Mouse (Mus musculus): Measurements from ENCODE around the gene Tcte3. TPM values are rescaled to one million over a fixed set of nuclear protein-coding genes. Genes with fewer than 3 reads are reported as not detected.
"Not testable (repeated sequence)": the region's sequence is repeated elsewhere in the genome, so short reads cannot be mapped to it uniquely, and the experiment has no call there.

Tcte3 gene
- 2.1 and 2.7 TPM in 2 replicates for polyA plus RNA-seq (2015; fragmentation: Nextera tagmentation; extraction: Ambion mirVana)

- DNase-seq (ENCODE audit: low spot score) = not testable (repeated sequence)
Observed at GRCm38 (mm10) chr17:15041175-15041729, at the start of gene Tcte3, which contains the start of the genes Ermard and Gm3448. TSS of gene Tcte3 (minus strand) at chr17:15041488. TSS of gene Ermard (plus strand) at chr17:15041208. TSS of gene Gm3448 (minus strand) at chr17:15041537.

- no peak for DNase-seq (ENCODE audit: low spot score)
Observed at GRCm38 (mm10) chr17:15088591-15089001, 47.3 kb upstream of the Tcte3 start.

GRCm38 (mm10) chr17:15088166-15088565 is 46.9 kb upstream of the Tcte3 start:
- DNase-seq (ENCODE audit: low spot score) = no peak

- DNase-seq (ENCODE audit: low spot score) = no peak
Observed at GRCm38 (mm10) chr17:15085006-15085405, 43.7 kb upstream of the Tcte3 start.

- DNase-seq (ENCODE audit: low spot score) = no peak
Observed at GRCm38 (mm10) chr17:15084226-15084848, 43.0 kb upstream of the Tcte3 start.

- DNase-seq (ENCODE audit: low spot score) = no peak
Observed at GRCm38 (mm10) chr17:15077536-15077935, 36.2 kb upstream of the Tcte3 start.

GRCm38 (mm10) chr17:15075033-15075432 is 33.7 kb upstream of the Tcte3 start:
- DNase-seq (ENCODE audit: low spot score) = no peak

GRCm38 (mm10) chr17:15072211-15072610 is 30.9 kb upstream of the Tcte3 start:
- no peak for DNase-seq (ENCODE audit: low spot score)

GRCm38 (mm10) chr17:15069124-15069523 is 27.8 kb upstream of the Tcte3 start:
- no peak for DNase-seq (ENCODE audit: low spot score)

- DNase-seq (ENCODE audit: low spot score) = no peak
Observed at GRCm38 (mm10) chr17:15068040-15068792, 26.9 kb upstream of the Tcte3 start.

GRCm38 (mm10) chr17:15066911-15067310 is 25.6 kb upstream of the Tcte3 start:
- DNase-seq (ENCODE audit: low spot score) = no peak

GRCm38 (mm10) chr17:15066066-15066465 is 24.8 kb upstream of the Tcte3 start:
- DNase-seq (ENCODE audit: low spot score) = no peak

GRCm38 (mm10) chr17:15065391-15066024 is 24.2 kb upstream of the Tcte3 start:
- peak; percentile 13 for DNase-seq (ENCODE audit: low spot score)

- no peak for DNase-seq (ENCODE audit: low spot score)
Observed at GRCm38 (mm10) chr17:15060356-15060755, 19.1 kb upstream of the Tcte3 start.

- no peak for DNase-seq (ENCODE audit: low spot score)
Observed at GRCm38 (mm10) chr17:15059646-15060045, 18.4 kb upstream of the Tcte3 start.

GRCm38 (mm10) chr17:15058161-15058591 is 16.9 kb upstream of the Tcte3 start:
- DNase-seq (ENCODE audit: low spot score) = no peak

- no peak for DNase-seq (ENCODE audit: low spot score)
Observed at GRCm38 (mm10) chr17:15055925-15056324, 14.6 kb upstream of the Tcte3 start.

- DNase-seq (ENCODE audit: low spot score) = not testable (repeated sequence)
Observed at GRCm38 (mm10) chr17:15053829-15054200, 12.5 kb upstream of the Tcte3 start.

- DNase-seq (ENCODE audit: low spot score) = not testable (repeated sequence)
Observed at GRCm38 (mm10) chr17:15053183-15053828, 12.0 kb upstream of the Tcte3 start.

- not testable (repeated sequence) for DNase-seq (ENCODE audit: low spot score)
Observed at GRCm38 (mm10) chr17:15052766-15053165, 11.5 kb upstream of the Tcte3 start.

GRCm38 (mm10) chr17:15050338-15050737 is 9.1 kb upstream of the Tcte3 start:
- not testable (repeated sequence) for DNase-seq (ENCODE audit: low spot score)

Data from thymus, postnatal 0 days (tissue).